Mouse (Mus musculus): ENCODE data around the gene Nupl2. TPM values are rescaled to one million over a fixed set of nuclear protein-coding genes. Genes with fewer than 3 reads are reported as not detected.
A peak's percentile ranks its signal among the peaks of the same experiment; 100 is the strongest.

The Nupl2 gene
- polyA plus RNA-seq (2014; fragmentation: Nextera tagmentation; extraction: Ambion mirVana), result 15.2 and 17.1 TPM in 2 replicates

DNA sequence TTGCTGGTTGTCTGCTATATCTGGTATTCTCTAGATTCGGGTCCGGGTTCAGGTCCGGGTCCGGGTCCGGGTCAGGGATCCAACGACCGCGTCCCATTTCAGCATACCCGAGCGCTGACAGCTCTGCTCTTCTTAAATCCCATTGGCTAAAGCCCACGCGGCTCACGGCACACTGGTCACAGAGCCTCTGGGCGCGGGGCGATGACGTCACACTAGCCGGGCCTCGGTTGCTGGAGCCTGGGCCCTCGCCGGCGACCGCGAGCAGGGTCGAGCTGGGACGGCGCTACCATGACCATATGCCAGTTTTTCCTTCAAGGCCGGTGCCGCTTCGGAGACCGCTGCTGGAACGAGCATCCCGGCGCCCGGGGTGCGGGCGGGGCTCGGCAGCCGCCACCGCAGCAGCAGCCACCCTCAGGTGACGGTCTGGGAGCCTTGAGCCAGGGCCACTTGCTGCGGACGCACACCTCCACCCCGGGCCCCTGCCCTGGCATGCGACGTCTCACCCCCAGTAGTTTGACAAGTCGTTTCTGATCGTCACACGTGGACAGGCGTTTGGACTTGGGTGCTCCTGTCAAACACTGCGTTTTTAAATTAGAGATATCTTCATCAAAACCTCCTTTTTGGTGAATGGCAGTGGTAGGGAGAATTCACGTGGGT, at the start of gene Nupl2:
Nupl2 (plus strand) TSS at position 175 of the 657 bp plus-strand sequence.
- H3K9ac ChIP-seq (ENCODE audit: low read length), result peak within 1 kb of the TSS; percentile 90
- no peaks in the 10 kb centered on the region for H3K9me3 ChIP-seq (ENCODE audit: control insufficient read depth, low read length)
- under 1% methylated on average over 52 of the region's 52 CpGs for WGBS
- H3K27me3 ChIP-seq (ENCODE audit: control insufficient read depth, insufficient read depth, low read length), result no peaks in the 10 kb centered on the region
- ATAC-seq (ENCODE audit: insufficient number of reproducible peaks, insufficient read depth, low FRiP score, low read depth), result peak; percentile 93
- peaks cover 30% of the 10 kb centered on the region for H3K36me3 ChIP-seq (ENCODE audit: control insufficient read depth, insufficient read depth, low read length)
- peak within 1 kb of the TSS; percentile 75 for H3K4me2 ChIP-seq (ENCODE audit: low read length)
- H3K4me3 ChIP-seq (ENCODE audit: control insufficient read depth in 1 of 2, insufficient read depth in 1 of 2, low read depth in 1 of 2, low read length in 2 of 2), result peak within 1 kb of the TSS; percentile 67 to 74
- H3K4me1 ChIP-seq (ENCODE audit: control insufficient read depth in 2 of 2, insufficient read depth in 2 of 2, low read length in 2 of 2), result 0 out of 4 replicates have a peak, but pooled peaks cover 0 to 3% of the 10 kb centered on the region in 2 experiments
- peak within 1 kb of the TSS; percentile 52 to 58 for H3K27ac ChIP-seq (replicated peaks in 1 of 2; ENCODE audit: control insufficient read depth in 1 of 2, insufficient read depth in 1 of 2, low read depth in 2 of 2, low read length in 2 of 2)

DNA sequence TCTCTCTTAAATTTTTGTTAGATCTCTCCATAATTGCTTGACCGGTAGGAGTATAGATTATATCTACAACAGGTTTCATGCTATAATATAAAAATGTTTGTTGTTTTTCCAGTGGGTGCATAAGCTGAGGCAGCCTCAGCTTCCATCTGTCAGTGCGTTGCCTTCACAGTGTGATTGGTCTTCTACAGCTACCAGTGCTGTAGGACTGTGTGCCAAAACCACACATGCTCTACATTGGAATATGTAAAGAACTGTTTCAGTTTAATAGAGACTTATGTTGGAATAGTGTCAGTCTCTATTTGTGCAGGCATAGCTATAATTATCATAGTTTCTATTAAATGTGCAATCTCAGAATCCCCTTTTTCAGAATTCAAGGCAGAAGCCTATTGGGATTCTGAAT, 42.5 kb upstream of the Nupl2 start:
- Histone ChIP-seq H3K9me3 (ENCODE audit: control insufficient read depth, low read length) (no peaks in the 10 kb centered on the region), H3K27me3 (ENCODE audit: control insufficient read depth, insufficient read depth, low read length) (no peaks in the 10 kb centered on the region), H3K36me3 (ENCODE audit: control insufficient read depth, insufficient read depth, low read length) (peaks cover 8% of the 10 kb centered on the region), H3K9ac (ENCODE audit: low read length) (no peak overlapping the region), H3K4me1 (ENCODE audit: control insufficient read depth in 2 of 2, insufficient read depth in 2 of 2, low read length in 2 of 2) (peaks cover 7 to 26% of the 10 kb centered on the region in 2 experiments; a peak in 3 of 4 replicates), H3K4me2 (ENCODE audit: low read length) (no peak overlapping the region), H3K27ac (replicated peaks in 1 of 2; ENCODE audit: control insufficient read depth in 1 of 2, insufficient read depth in 1 of 2, low read depth in 2 of 2, low read length in 2 of 2) (no peak overlapping the region), H3K4me3 (ENCODE audit: control insufficient read depth in 1 of 2, insufficient read depth in 1 of 2, low read depth in 1 of 2, low read length in 2 of 2) (no peak overlapping the region)
- WGBS, result 94% methylated on average over 2 of the region's 2 CpGs
- no peak for ATAC-seq (ENCODE audit: insufficient number of reproducible peaks, insufficient read depth, low FRiP score, low read depth)

GRCm38 (mm10) chr5:24124175-24124574, 40.6 kb upstream of the Nupl2 start:
- 95% methylated on average over 1 of the region's 1 CpGs for WGBS
- no peak for ATAC-seq (ENCODE audit: insufficient number of reproducible peaks, insufficient read depth, low FRiP score, low read depth)
- Histone ChIP-seq H3K9ac (ENCODE audit: low read length) (0 out of 2 replicates have a peak overlapping the region, but pooled peaks have one; percentile 36), H3K9me3 (ENCODE audit: control insufficient read depth, low read length) (no peaks in the 10 kb centered on the region), H3K27me3 (ENCODE audit: control insufficient read depth, insufficient read depth, low read length) (no peaks in the 10 kb centered on the region), H3K4me3 (ENCODE audit: control insufficient read depth in 1 of 2, insufficient read depth in 1 of 2, low read depth in 1 of 2, low read length in 2 of 2) (no peak overlapping the region), H3K4me1 (ENCODE audit: control insufficient read depth in 2 of 2, insufficient read depth in 2 of 2, low read length in 2 of 2) (peaks cover 7 to 28% of the 10 kb centered on the region in 2 experiments; a peak in 3 of 4 replicates), H3K4me2 (ENCODE audit: low read length) (0 out of 2 replicates have a peak overlapping the region, but pooled peaks have one; percentile 2), H3K36me3 (ENCODE audit: control insufficient read depth, insufficient read depth, low read length) (peaks cover 15% of the 10 kb centered on the region), H3K27ac (replicated peaks in 1 of 2; ENCODE audit: control insufficient read depth in 1 of 2, insufficient read depth in 1 of 2, low read depth in 2 of 2, low read length in 2 of 2) (peak overlapping the region; percentile 28 to 57)

DNA sequence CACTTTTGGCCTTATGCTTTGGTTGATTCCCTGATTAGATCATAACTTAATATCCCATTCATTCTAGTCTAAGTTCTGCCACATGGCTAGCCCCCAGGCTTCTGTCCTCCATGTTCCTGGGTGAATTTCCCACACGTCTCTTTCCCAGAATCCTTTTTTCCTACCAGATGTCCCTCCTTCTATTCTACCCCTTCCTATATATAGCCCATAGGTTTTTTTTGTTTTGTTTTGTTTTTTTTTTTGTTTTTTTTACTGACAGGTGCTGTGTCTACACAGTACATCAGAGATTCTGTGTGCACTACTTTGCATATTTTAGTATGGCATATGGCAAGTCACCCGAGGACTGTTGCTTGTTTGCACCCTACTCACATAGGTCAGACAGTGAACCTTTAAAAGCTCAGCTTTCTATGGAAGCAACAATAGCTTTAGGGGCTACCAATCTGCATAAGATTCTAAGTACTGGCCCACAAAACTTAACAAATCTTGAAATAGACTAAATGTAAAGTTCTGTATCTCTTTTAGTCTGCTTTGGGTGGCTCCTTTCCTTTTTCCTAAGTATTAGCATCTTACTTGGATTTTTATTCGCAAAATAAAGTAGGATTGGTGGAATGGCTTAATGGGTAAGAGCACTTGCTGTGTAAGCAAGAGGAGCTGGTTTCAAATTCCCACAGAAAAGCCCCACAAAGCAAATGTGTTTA, 40.0 kb upstream of the Nupl2 start:
- no peak overlapping the region for H3K9ac ChIP-seq (ENCODE audit: low read length)
- H3K4me3 ChIP-seq (ENCODE audit: control insufficient read depth in 1 of 2, insufficient read depth in 1 of 2, low read depth in 1 of 2, low read length in 2 of 2), result no peak overlapping the region
- H3K9me3 ChIP-seq (ENCODE audit: control insufficient read depth, low read length), result no peaks in the 10 kb centered on the region
- H3K36me3 ChIP-seq (ENCODE audit: control insufficient read depth, insufficient read depth, low read length), result peaks cover 9% of the 10 kb centered on the region; the same call in 1 of the 2 replicates
- H3K27ac ChIP-seq (replicated peaks in 1 of 2; ENCODE audit: control insufficient read depth in 1 of 2, insufficient read depth in 1 of 2, low read depth in 2 of 2, low read length in 2 of 2), result peak overlapping the region; percentile 32 to 89; a peak in 2 of 4 replicates
- 78% methylated on average over 3 of the region's 3 CpGs for WGBS
- no peak for ATAC-seq (ENCODE audit: insufficient number of reproducible peaks, insufficient read depth, low FRiP score, low read depth)
- no peaks in the 10 kb centered on the region for H3K27me3 ChIP-seq (ENCODE audit: control insufficient read depth, insufficient read depth, low read length)
- peak overlapping the region; percentile 24; the same call in 1 of the 2 replicates for H3K4me2 ChIP-seq (ENCODE audit: low read length)
- peaks cover 7 to 28% of the 10 kb centered on the region in 2 experiments; a peak in 3 of 4 replicates for H3K4me1 ChIP-seq (ENCODE audit: control insufficient read depth in 2 of 2, insufficient read depth in 2 of 2, low read length in 2 of 2)

DNA sequence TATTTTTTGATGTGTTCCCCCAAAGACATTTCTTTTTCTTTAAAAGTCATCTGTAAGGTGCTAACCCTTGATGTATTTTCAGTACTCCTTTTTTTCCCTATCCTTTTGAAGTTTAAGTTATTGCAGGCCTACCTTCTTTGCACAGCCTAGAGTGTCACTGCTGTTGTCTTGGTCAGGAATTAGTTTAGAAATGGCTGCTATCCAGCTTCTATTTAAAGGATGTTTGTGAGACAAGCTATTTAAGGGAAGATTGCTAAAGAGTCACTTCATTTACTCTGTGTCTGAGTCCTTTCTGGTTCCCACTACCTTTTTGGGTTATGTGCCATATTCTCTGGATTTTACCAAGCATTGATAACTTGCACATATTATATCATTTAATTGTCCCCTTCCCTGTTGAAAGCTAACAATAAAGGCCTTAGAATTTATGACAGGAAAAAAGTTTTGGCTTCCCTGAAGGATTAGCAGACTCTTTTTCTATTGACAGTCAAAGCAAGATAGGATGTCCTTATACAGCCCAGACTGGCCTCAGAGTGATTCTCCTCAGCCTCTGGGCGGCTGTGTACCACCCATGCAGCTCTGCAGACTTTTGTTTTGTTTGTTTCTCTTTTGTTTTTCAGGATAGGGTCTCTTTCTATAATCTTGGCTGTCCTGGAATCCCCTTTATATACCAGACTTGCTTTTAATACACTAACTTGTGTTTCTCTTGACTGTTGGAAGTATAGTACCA, 38.7 kb upstream of the Nupl2 start:
- no peak for ATAC-seq (ENCODE audit: insufficient number of reproducible peaks, insufficient read depth, low FRiP score, low read depth)
- 37% methylated on average over 1 of the region's 1 CpGs for WGBS
- Histone ChIP-seq H3K9me3 (ENCODE audit: control insufficient read depth, low read length) (no peaks in the 10 kb centered on the region), H3K27me3 (ENCODE audit: control insufficient read depth, insufficient read depth, low read length) (no peaks in the 10 kb centered on the region), H3K27ac (replicated peaks in 1 of 2; ENCODE audit: control insufficient read depth in 1 of 2, insufficient read depth in 1 of 2, low read depth in 2 of 2, low read length in 2 of 2) (peak overlapping the region; percentile 89 to 97), H3K9ac (ENCODE audit: low read length) (0 out of 2 replicates have a peak overlapping the region, but pooled peaks have one; percentile 3), H3K36me3 (ENCODE audit: control insufficient read depth, insufficient read depth, low read length) (peaks cover 8% of the 10 kb centered on the region; the same call in 1 of the 2 replicates), H3K4me1 (ENCODE audit: control insufficient read depth in 2 of 2, insufficient read depth in 2 of 2, low read length in 2 of 2) (peaks cover 7 to 28% of the 10 kb centered on the region in 2 experiments; a peak in 3 of 4 replicates), H3K4me3 (ENCODE audit: control insufficient read depth in 1 of 2, insufficient read depth in 1 of 2, low read depth in 1 of 2, low read length in 2 of 2) (no peak overlapping the region), H3K4me2 (ENCODE audit: low read length) (peak overlapping the region; percentile 24)

DNA sequence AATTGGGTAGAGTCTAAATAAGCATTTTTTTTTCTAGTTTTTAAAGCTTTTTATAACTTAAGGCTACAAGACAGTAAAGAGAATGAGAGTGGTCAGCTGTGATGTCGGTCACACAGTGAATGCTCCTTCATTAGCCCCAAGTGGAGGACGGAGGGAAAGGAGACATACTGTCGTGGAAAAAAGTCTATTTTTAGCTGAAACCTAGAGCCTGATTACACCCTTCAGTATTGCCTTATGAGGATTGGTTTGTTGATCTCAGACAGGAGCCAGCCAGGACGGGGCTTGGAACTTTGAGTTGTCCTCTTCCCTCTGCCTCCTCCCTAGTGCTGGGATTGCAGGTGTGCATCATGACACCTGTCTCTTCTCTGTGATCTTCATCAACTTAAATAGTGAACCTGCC, 37.8 kb upstream of the Nupl2 start:
- Histone ChIP-seq H3K9ac (ENCODE audit: low read length) (0 out of 2 replicates have a peak overlapping the region, but pooled peaks have one; percentile 27), H3K27ac (replicated peaks in 1 of 2; ENCODE audit: control insufficient read depth in 1 of 2, insufficient read depth in 1 of 2, low read depth in 2 of 2, low read length in 2 of 2) (peak overlapping the region; percentile 89 to 96)
- peak; percentile 47; the same call in 1 of the 2 replicates for ATAC-seq (ENCODE audit: insufficient number of reproducible peaks, insufficient read depth, low FRiP score, low read depth)

GRCm38 (mm10) chr5:24146964-24147363, 17.8 kb upstream of the Nupl2 start:
- Histone ChIP-seq H3K9me3 (ENCODE audit: control insufficient read depth, low read length) (no peaks in the 10 kb centered on the region), H3K27ac (replicated peaks in 1 of 2; ENCODE audit: control insufficient read depth in 1 of 2, insufficient read depth in 1 of 2, low read depth in 2 of 2, low read length in 2 of 2) (no peak overlapping the region), H3K4me2 (ENCODE audit: low read length) (no peak overlapping the region), H3K9ac (ENCODE audit: low read length) (no peak overlapping the region), H3K4me1 (ENCODE audit: control insufficient read depth in 2 of 2, insufficient read depth in 2 of 2, low read length in 2 of 2) (peaks cover 2 to 13% of the 10 kb centered on the region in 2 experiments; a peak in 2 of 4 replicates), H3K36me3 (ENCODE audit: control insufficient read depth, insufficient read depth, low read length) (peaks cover 85% of the 10 kb centered on the region), H3K27me3 (ENCODE audit: control insufficient read depth, insufficient read depth, low read length) (no peaks in the 10 kb centered on the region), H3K4me3 (ENCODE audit: control insufficient read depth in 1 of 2, insufficient read depth in 1 of 2, low read depth in 1 of 2, low read length in 2 of 2) (no peak overlapping the region)
- no peak for ATAC-seq (ENCODE audit: insufficient number of reproducible peaks, insufficient read depth, low FRiP score, low read depth)
- 87% methylated on average over 5 of the region's 5 CpGs for WGBS

More for the DNA sequence above, 37.8 kb upstream of the Nupl2 start:
- Histone ChIP-seq H3K4me1 (ENCODE audit: control insufficient read depth in 2 of 2, insufficient read depth in 2 of 2, low read length in 2 of 2) (peaks cover 7 to 28% of the 10 kb centered on the region in 2 experiments; a peak in 3 of 4 replicates), H3K36me3 (ENCODE audit: control insufficient read depth, insufficient read depth, low read length) (peaks cover 8% of the 10 kb centered on the region; the same call in 1 of the 2 replicates), H3K27me3 (ENCODE audit: control insufficient read depth, insufficient read depth, low read length) (no peaks in the 10 kb centered on the region), H3K9me3 (ENCODE audit: control insufficient read depth, low read length) (no peaks in the 10 kb centered on the region), H3K4me2 (ENCODE audit: low read length) (peak overlapping the region; percentile 24), H3K4me3 (ENCODE audit: control insufficient read depth in 1 of 2, insufficient read depth in 1 of 2, low read depth in 1 of 2, low read length in 2 of 2) (no peak overlapping the region)
- 18% methylated on average over 4 of the region's 4 CpGs for WGBS
